Mouse (Mus musculus) MEL (cell line): ENCODE results near the gene Tssk6. TPM values are rescaled to one million over a fixed set of nuclear protein-coding genes. Genes with fewer than 3 reads are reported as not detected.

Source experiments
- DNase-seq: peaks from one replicate; pipeline ENCODE4 v3.0.0; 2011; ENCODE audit warnings: low read depth, low spot score
- H3K27ac ChIP-seq: 2 replicates; pipeline ENCODE4 v1.5.1; 2012; ENCODE audit warnings: low read depth, mild to moderate bottlenecking, control low read depth, low read length, moderate library complexity; ENCODE audit not compliant: control insufficient read depth
- H3K27me3 ChIP-seq, 2 experiments: fragments of 150-350 bp in 1 of 2; sonication (generic) in 1 of 2; 2 replicates each; pipeline ENCODE4 v1.6.1; 2012; ENCODE audit warnings: low read length in 2 of 2, mild to moderate bottlenecking in 2 of 2, improper control_type of control experiment in 1 of 2, moderate library complexity in 1 of 2; ENCODE audit not compliant: insufficient read depth in 2 of 2, control insufficient read depth in 1 of 2
- H3K36me3 ChIP-seq, 2 experiments: 2 replicates each; pipeline ENCODE4 v1.6.1; 2012 to 2014; ENCODE audit warnings: low read length in 2 of 2, improper control_type of control experiment in 1 of 2, inconsistent platforms in 1 of 2, mild to moderate bottlenecking in 1 of 2; ENCODE audit not compliant: insufficient read depth in 2 of 2, control insufficient read depth in 1 of 2
- H3K4me1 ChIP-seq, 2 experiments: fragments of 150-350 bp in 1 of 2; sonication (generic) in 1 of 2; 2 replicates each; pipeline ENCODE4 v1.6.1; 2012; ENCODE audit warnings: low read length in 2 of 2, improper control_type of control experiment in 1 of 2, mild to moderate bottlenecking in 1 of 2; ENCODE audit not compliant: insufficient read depth in 2 of 2, control insufficient read depth in 1 of 2
- H3K4me3 ChIP-seq, 2 experiments: fragments of 150-350 bp in 1 of 2; sonication (generic) in 1 of 2; 2 replicates each; pipeline ENCODE4 v1.5.1; 2012; ENCODE audit warnings: low read depth in 2 of 2, low read length in 2 of 2, mild to moderate bottlenecking in 2 of 2, moderate library complexity in 2 of 2, control low read depth in 1 of 2, improper control_type of control experiment in 1 of 2; ENCODE audit not compliant: control insufficient read depth in 1 of 2, insufficient read depth in 1 of 2
- H3K79me2 ChIP-seq: 2 replicates; pipeline ENCODE4 v1.6.1; 2012; ENCODE audit warnings: mild to moderate bottlenecking, low read length, moderate library complexity; ENCODE audit not compliant: control insufficient read depth, poor library complexity, insufficient read depth
- H3K9ac ChIP-seq: 2 replicates; pipeline ENCODE4 v1.6.1; 2012; ENCODE audit warnings: low read depth, mild to moderate bottlenecking, control low read depth, low read length, moderate library complexity; ENCODE audit not compliant: control insufficient read depth, poor library complexity, severe bottlenecking
- H3K9me3 ChIP-seq: fragments of 150-350 bp; sonication (generic); replicated peaks from 2 replicates; pipeline ENCODE4 v1.6.1; 2012; ENCODE audit warnings: mild to moderate bottlenecking, low read length, improper control_type of control experiment, moderate library complexity; ENCODE audit not compliant: insufficient read depth
- BHLHE40 ChIP-seq: IDR thresholded peaks from 2 replicates; pipeline ENCODE4 v1.6.1; 2012; ENCODE audit warnings: low read depth, mild to moderate bottlenecking, inconsistent platforms, low read length, improper control_type of control experiment, borderline replicate concordance
- CHD1 ChIP-seq: IDR thresholded peaks from 2 replicates; pipeline ENCODE4 v1.6.1; 2012; ENCODE audit warnings: low read depth, mild to moderate bottlenecking, inconsistent platforms, low read length, improper control_type of control experiment
- CTCF ChIP-seq, 3 experiments: IDR thresholded peaks in 2 of 3; conservative IDR thresholded peaks in 1 of 3; 2 replicates each; pipeline ENCODE4 v1.5.1; 2011 to 2012; ENCODE audit warnings: low read length in 3 of 3, low read depth in 2 of 3, mild to moderate bottlenecking in 2 of 3, improper control_type of control experiment in 1 of 3, inconsistent platforms in 1 of 3, mixed read lengths in 1 of 3, moderate library complexity in 1 of 3; ENCODE audit not compliant: control insufficient read depth in 1 of 3, insufficient read depth in 1 of 3, poor library complexity in 1 of 3, severe bottlenecking in 1 of 3
- EP300 ChIP-seq, 2 experiments: IDR thresholded peaks; 2 replicates each; pipeline ENCODE4 v1.6.1; 2011; ENCODE audit warnings: improper control_type of control experiment in 2 of 2, low read length in 2 of 2, low read depth in 1 of 2, mild to moderate bottlenecking in 1 of 2
- ETS1 ChIP-seq: IDR thresholded peaks from 2 replicates; pipeline ENCODE4 v1.6.1; 2012; ENCODE audit warnings: low read depth, mild to moderate bottlenecking, inconsistent platforms, low read length, improper control_type of control experiment, moderate library complexity
- GATA1 ChIP-seq: IDR thresholded peaks from 2 replicates; pipeline ENCODE4 v1.6.1; 2011; ENCODE audit warnings: low read depth, low read length, improper control_type of control experiment
- JUND ChIP-seq: IDR thresholded peaks from 2 replicates; pipeline ENCODE4 v1.6.1; 2011; ENCODE audit warnings: low read depth, mild to moderate bottlenecking, improper control_type of control experiment, low read length
- MAZ ChIP-seq: IDR thresholded peaks from 2 replicates; pipeline ENCODE4 v1.6.1; 2012; ENCODE audit warnings: low read depth, mild to moderate bottlenecking, inconsistent platforms, low read length, improper control_type of control experiment
- MYC ChIP-seq: IDR thresholded peaks from 2 replicates; pipeline ENCODE4 v1.6.1; 2011; ENCODE audit warnings: low read depth, mild to moderate bottlenecking, low read length, improper control_type of control experiment, moderate library complexity
- NRF1 ChIP-seq: IDR thresholded peaks from 2 replicates; pipeline ENCODE4 v1.6.1; 2014; ENCODE audit warnings: low read depth, mild to moderate bottlenecking, inconsistent platforms, low read length, improper control_type of control experiment, moderate library complexity; ENCODE audit not compliant: poor library complexity, insufficient read depth, severe bottlenecking
- RAD21 ChIP-seq: IDR thresholded peaks from 2 replicates; pipeline ENCODE4 v1.6.1; 2011; ENCODE audit warnings: mild to moderate bottlenecking, low read depth, low read length, improper control_type of control experiment
- SIN3A ChIP-seq: IDR thresholded peaks from 2 replicates; pipeline ENCODE4 v1.6.1; 2012; ENCODE audit warnings: low read length, improper control_type of control experiment, inconsistent platforms
- SMC3 ChIP-seq: IDR thresholded peaks from 2 replicates; pipeline ENCODE4 v1.6.1; 2011; ENCODE audit warnings: low read depth, low read length, improper control_type of control experiment
- ZC3H11A ChIP-seq: IDR thresholded peaks from 2 replicates; pipeline ENCODE4 v1.6.1; 2012; ENCODE audit warnings: low read depth, mild to moderate bottlenecking, inconsistent platforms, low read length, improper control_type of control experiment
- ZKSCAN1 ChIP-seq: IDR thresholded peaks from 2 replicates; pipeline ENCODE4 v1.6.1; 2012; ENCODE audit warnings: low read depth, mild to moderate bottlenecking, inconsistent platforms, low read length, improper control_type of control experiment, moderate library complexity
- ZNF384 ChIP-seq: IDR thresholded peaks from 2 replicates; pipeline ENCODE4 v1.6.1; 2012; ENCODE audit warnings: low read depth, mild to moderate bottlenecking, inconsistent platforms, low read length, improper control_type of control experiment
- polyA plus RNA-seq, 2 experiments: library from polyadenylated mRNA; stranded (reverse) in 1 of 2; unstranded in 1 of 2; fragments of >175 nt in 1 of 2; fragments of >200 nt in 1 of 2; gene quantifications; 2 replicates each; pipeline versions ENCODE4 v1.2.1 to v1.2.4; 2012; ENCODE audit warnings: low replicate concordance in 2 of 2, low read depth in 1 of 2; ENCODE audit not compliant: insufficient read length in 2 of 2, insufficient read depth in 1 of 2, missing spikeins in 1 of 2
- total RNA-seq: library from RNA; depleted of rRNA; stranded (reverse); fragments of 300-350 nt; gene quantifications from 2 replicates; pipeline ENCODE4 v1.2.3, GENCODE M21; 2012

The Tssk6 gene
- total and polyA plus RNA-seq, 3 experiments: 3.4 to 3.8 TPM; not detected in 1

- Histone ChIP-seq H3K27me3 (no peaks in the 10 kb centered on the region), H3K27ac (no peak overlapping the region), H3K4me1 (peaks cover 9 to 26% of the 10 kb centered on the region in 2 experiments), H3K9ac (no peak overlapping the region), H3K36me3 (peaks cover 9 to 18% of the 10 kb centered on the region in 2 experiments), H3K9me3 (no peaks in the 10 kb centered on the region), H3K4me3 (no peak overlapping the region), H3K79me2 (peaks cover 9% of the 10 kb centered on the region)
- TF ChIP-seq JUND: no peak
- no peak for TF ChIP-seq MAZ
- TF ChIP-seq ETS1: no peak
- no peak for TF ChIP-seq MYC
- TF ChIP-seq CHD1: no peak
- TF ChIP-seq ZKSCAN1: no peak
- no peak for TF ChIP-seq GATA1
- no peak for TF ChIP-seq ZNF384
- DNase-seq: no peak
Measured at GRCm38 (mm10) chr8:69918506-69918905, 16.5 kb downstream of the Tssk6 start.

GRCm38 (mm10) chr8:69919010-69919409, 17.0 kb downstream of the Tssk6 start:
- Histone ChIP-seq H3K4me3 (no peak overlapping the region), H3K4me1 (peaks cover 9 to 26% of the 10 kb centered on the region in 2 experiments), H3K9ac (no peak overlapping the region), H3K27ac (no peak overlapping the region), H3K79me2 (peaks cover 10% of the 10 kb centered on the region), H3K27me3 (no peaks in the 10 kb centered on the region), H3K9me3 (no peaks in the 10 kb centered on the region), H3K36me3 (peaks cover 12 to 18% of the 10 kb centered on the region in 2 experiments)
- DNase-seq: peak; percentile 90
- TF ChIP-seq BHLHE40 (no peak), EP300 (IDR thresholded peaks at IDR 0.05; ENCODE audit: low read depth in 1 of 2, low read length in 2 of 2) (peak in 1 of 2 experiments; percentile 9; a peak in 1 of 4 replicates), ZC3H11A (peak; percentile 64), SIN3A (peak; percentile 54; the same call in 1 of the 2 replicates), ZNF384 (no peak), NRF1 (no peak), CTCF (IDR thresholded peaks at IDR 0.05 in 2 of 3, conservative IDR thresholded peaks at IDR 0.05 in 1 of 3; ENCODE audit: control insufficient read depth in 1 of 3, insufficient read depth in 1 of 3, low read depth in 2 of 3, low read length in 3 of 3, poor library complexity in 1 of 3, severe bottlenecking in 1 of 3) (peak; percentile 54 to 77 (median 63)), RAD21 (peak; percentile 71), SMC3 (peak; percentile 60)
